Mouse (Mus musculus): ENCODE data around the gene Tbkbp1. TPM values are rescaled to one million over a fixed set of nuclear protein-coding genes. Genes with fewer than 3 reads are reported as not detected.

The Tbkbp1 gene
- total and polyA plus RNA-seq, 3 experiments = 11.7 to 33.5 TPM; not detected in 1

- TF ChIP-seq ZC3H11A (IDR thresholded peaks at IDR 0.05; ENCODE audit: low read depth, low read length) (no peak), NELFE (IDR thresholded peaks at IDR 0.05; ENCODE audit: low read depth, low read length) (no peak), CHD1 (IDR thresholded peaks at IDR 0.05; ENCODE audit: low read depth, low read length) (no peak), ZKSCAN1 (IDR thresholded peaks at IDR 0.05; ENCODE audit: low read depth, low read length) (no peak), POLR2AphosphoS2 (IDR thresholded peaks at IDR 0.05; ENCODE audit: low read length) (no peak), GABPA (IDR thresholded peaks at IDR 0.05; ENCODE audit: low read depth, low read length) (no peak), MXI1 (IDR thresholded peaks at IDR 0.05; ENCODE audit: low read depth, low read length) (no peak), TCF12 (IDR thresholded peaks at IDR 0.05; ENCODE audit: low read depth, low read length) (no peak), TBP (IDR thresholded peaks at IDR 0.05; ENCODE audit: low read depth, low read length) (no peak), MYB (IDR thresholded peaks at IDR 0.05; ENCODE audit: low read depth, low read length) (no peak), GATA1 (IDR thresholded peaks at IDR 0.05; ENCODE audit: low read depth, low read length) (no peak), ZMIZ1 (IDR thresholded peaks at IDR 0.05; ENCODE audit: low read depth, low read length) (no peak), BHLHE40 (IDR thresholded peaks at IDR 0.05; ENCODE audit: borderline replicate concordance, low read depth, low read length) (no peak), SMC3 (IDR thresholded peaks at IDR 0.05; ENCODE audit: low read depth, low read length) (no peak), POLR2AphosphoS5 (IDR thresholded peaks at IDR 0.05; ENCODE audit: borderline replicate concordance, low read depth, low read length) (no peak), NRF1 (IDR thresholded peaks at IDR 0.05; ENCODE audit: insufficient read depth, low read depth, low read length, poor library complexity, severe bottlenecking) (no peak), MAZ (IDR thresholded peaks at IDR 0.05; ENCODE audit: low read depth, low read length) (no peak), TAL1 (IDR thresholded peaks at IDR 0.05; ENCODE audit: low read length) (no peak)
- Histone ChIP-seq H3K27ac (ENCODE audit: control insufficient read depth, low read depth, low read length) (no peak overlapping the region), H3K4me1 (ENCODE audit: control insufficient read depth in 1 of 2, insufficient read depth in 2 of 2, low read length in 2 of 2) (peaks cover 0 to 5% of the 10 kb centered on the region in 2 experiments; a peak in 1 of 4 replicates), H3K4me3 (ENCODE audit: control insufficient read depth in 1 of 2, insufficient read depth in 1 of 2, low read depth in 2 of 2, low read length in 2 of 2) (no peak overlapping the region), H3K9me3 (replicated peaks; ENCODE audit: insufficient read depth, low read length) (no peaks in the 10 kb centered on the region), H3K27me3 (ENCODE audit: control insufficient read depth in 1 of 2, insufficient read depth in 2 of 2, low read length in 2 of 2) (no peaks in the 10 kb centered on the region), H3K79me2 (ENCODE audit: control insufficient read depth, insufficient read depth, low read length, poor library complexity) (no peaks in the 10 kb centered on the region), H3K9ac (ENCODE audit: control insufficient read depth, low read depth, low read length, poor library complexity, severe bottlenecking) (no peak overlapping the region), H3K36me3 (ENCODE audit: control insufficient read depth in 1 of 2, insufficient read depth in 2 of 2, low read length in 2 of 2) (peaks cover 0 to 4% of the 10 kb centered on the region in 2 experiments; a peak in 1 of 4 replicates)
- DNase-seq (ENCODE audit: low read depth, low spot score) = no peak
Observed at GRCm38 (mm10) chr11:97142159-97142608, 9.1 kb downstream of the Tbkbp1 start.

GRCm38 (mm10) chr11:97140811-97141210, 10.5 kb downstream of the Tbkbp1 start:
- H3K9me3 ChIP-seq (replicated peaks; ENCODE audit: insufficient read depth, low read length) = no peaks in the 10 kb centered on the region
- peaks cover 0 to 5% of the 10 kb centered on the region in 2 experiments; a peak in 1 of 4 replicates for H3K4me1 ChIP-seq (ENCODE audit: control insufficient read depth in 1 of 2, insufficient read depth in 2 of 2, low read length in 2 of 2)
- no peak overlapping the region for H3K9ac ChIP-seq (ENCODE audit: control insufficient read depth, low read depth, low read length, poor library complexity, severe bottlenecking)
- no peaks in the 10 kb centered on the region for H3K79me2 ChIP-seq (ENCODE audit: control insufficient read depth, insufficient read depth, low read length, poor library complexity)
- peaks cover 0 to 1% of the 10 kb centered on the region in 2 experiments; a peak in 1 of 4 replicates for H3K36me3 ChIP-seq (ENCODE audit: control insufficient read depth in 1 of 2, insufficient read depth in 2 of 2, low read length in 2 of 2)
- TF ChIP-seq TCF12 (IDR thresholded peaks at IDR 0.05; ENCODE audit: low read depth, low read length) = no peak
- no peaks in the 10 kb centered on the region for H3K27me3 ChIP-seq (ENCODE audit: control insufficient read depth in 1 of 2, insufficient read depth in 2 of 2, low read length in 2 of 2)
- H3K4me3 ChIP-seq (ENCODE audit: control insufficient read depth in 1 of 2, insufficient read depth in 1 of 2, low read depth in 2 of 2, low read length in 2 of 2) = no peak overlapping the region
- DNase-seq (ENCODE audit: low read depth, low spot score) = no peak
- H3K27ac ChIP-seq (ENCODE audit: control insufficient read depth, low read depth, low read length) = no peak overlapping the region

All from MEL (cell line).